Mouse (Mus musculus): Measurements from ENCODE around the gene Mreg.

Mreg gene

DNA sequence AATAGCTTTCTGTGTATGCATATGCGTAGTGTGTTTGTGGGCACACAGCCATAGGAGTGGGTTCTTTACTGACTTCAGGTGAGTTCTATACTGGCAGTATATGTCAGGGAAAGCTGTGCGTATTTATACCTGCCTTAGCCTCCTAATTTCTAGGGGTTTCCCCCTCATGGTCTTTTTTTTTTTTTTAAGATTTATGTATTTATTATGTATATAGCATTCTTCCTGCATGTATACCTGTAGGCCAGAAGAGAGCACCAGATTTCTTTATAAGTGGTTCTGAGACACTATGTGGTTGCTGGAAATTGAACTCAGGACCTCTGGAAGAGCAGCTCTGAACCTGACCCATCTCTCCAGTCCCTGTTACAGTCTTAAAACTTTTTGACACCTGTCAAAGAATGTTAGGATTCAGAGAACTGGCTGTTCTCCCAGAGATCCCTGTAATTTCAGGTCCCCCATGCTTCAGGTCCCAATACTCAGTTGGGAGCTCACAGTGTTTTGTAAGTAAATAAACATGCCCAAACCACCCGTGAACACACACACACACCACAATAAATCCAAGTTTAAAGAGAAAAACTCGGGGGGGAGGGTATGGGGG, 14.9 kb upstream of the Mreg start:
- no peak for DNase-seq

DNA sequence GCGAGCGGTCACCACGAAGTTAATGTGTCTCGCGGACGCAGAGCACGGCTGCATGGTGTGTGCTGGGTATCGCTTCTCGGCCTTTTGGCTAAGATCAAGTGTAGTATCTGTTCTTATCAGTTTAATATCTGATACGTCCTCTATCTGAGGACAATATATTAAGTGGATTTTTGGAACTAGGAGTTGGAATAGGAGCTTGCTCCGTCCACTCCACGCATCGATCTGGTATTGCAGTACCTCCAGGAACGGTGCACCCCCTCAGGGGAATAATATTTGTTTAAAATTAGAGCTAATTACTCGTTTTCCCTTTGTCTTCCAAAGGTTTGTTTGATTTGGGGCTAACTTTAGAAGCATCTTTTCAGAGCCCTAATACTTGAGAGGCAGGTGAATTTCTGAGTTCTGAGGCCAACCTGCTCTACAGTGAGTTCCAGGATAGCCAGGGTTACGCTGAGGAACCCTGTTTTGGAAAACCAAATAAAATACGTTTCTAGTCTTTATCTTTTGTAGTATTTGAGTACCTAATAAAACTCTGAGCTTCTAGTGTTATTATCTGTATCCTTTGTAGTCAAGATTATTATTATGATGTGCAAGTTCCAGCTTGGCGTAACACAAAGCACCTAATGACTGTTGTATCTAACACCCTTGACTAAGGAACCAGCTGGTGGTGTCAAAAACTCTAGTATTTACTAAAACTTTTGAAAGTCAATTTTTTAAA, 14.2 kb upstream of the Mreg start:
- peak; percentile 29 for DNase-seq

DNA sequence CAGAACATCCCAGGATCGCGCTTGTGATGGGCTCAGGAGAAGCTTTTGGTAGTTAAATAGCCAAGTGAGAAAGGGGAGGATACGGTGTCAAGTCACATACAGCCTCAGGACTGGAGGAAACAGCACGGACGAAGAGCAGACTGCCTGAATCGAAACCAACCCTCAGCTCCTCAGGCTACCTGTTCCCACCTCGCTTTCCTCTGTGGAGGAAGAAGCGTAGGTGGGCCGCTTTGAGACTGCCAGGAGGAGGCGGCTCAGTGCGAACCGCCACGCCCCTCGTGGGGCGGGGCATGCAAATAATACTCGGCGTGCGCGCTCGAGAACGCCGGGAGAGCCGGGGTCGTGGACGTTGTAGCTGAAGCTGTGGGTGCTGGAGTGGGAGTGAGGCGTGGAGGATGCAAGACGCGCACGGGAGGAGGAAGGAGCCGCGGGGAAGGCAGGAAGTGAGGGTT, 13.6 kb upstream of the Mreg start:
- peak; percentile 91 for DNase-seq

DNA sequence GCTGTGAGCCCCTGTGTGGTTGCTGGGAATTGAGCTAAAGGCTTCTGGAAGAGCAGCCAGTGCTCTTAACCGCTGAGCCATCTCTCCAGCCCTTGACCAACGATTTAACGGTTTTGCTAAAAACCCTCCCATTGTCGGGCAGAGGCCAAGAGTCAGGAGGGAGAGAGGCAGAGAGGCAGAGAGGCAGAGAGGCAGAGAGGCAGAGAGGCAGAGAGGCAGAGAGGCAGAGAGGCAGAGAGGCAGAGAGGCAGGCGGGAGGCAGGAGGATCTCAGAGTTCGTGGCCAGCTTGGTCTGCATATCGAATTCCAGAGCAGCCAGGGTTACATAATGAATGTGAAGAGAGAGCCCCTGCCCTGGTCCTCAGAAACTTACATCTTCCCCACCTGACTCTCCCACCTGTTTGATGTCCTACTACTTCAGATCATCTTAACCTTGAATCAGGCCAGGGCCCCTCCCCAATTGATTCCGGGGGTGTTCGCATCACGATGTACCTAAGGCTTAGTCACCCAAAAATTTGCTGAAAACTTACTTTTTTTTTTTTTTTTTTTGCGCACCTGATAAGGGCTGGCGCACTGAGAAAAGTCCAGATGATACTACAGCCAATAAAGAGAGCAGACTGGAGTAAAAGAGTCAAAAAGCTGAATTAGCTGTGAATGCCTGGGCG, 13.1 kb upstream of the Mreg start:
- no peak for DNase-seq

DNA sequence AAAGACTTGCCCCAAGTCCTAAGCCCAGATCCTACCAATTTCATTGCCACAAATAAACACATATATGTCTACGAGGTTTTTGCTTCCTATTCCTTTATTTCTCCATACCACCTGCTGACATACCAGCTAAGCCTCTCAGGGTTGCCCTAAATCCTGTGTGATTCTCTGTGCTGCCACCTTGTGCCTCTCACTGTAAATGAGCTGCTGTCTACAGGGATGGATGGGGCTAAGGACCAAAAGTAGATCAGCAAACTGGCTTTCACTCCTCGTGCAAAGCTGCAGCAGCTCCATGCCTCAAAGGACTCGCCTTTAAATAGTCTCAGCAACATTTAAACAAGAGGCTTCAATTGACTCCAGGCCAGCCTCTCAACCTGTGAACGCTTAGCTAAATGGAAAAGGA, 7.9 kb upstream of the Mreg start:
- DNase-seq = peak; percentile 25

DNA sequence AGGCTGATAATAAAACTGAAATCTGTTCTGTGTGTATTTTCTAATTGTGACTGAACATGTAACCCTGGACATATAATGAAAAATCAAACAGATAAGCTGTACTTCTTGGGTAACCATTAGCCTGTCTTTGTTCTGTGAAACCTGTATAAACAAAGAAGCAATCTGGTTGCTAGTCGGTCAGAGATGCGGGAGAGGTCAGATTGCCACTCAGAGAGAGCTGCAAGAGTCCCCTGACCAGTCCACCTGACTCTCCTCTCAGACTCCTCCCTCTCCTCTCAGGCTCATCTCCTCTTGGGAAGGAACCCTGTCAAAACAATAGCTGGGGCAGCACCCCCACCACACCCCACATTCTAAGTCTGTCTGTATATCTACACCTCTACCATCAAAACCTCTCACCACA, 7.0 kb upstream of the Mreg start:
- DNase-seq = no peak

DNA sequence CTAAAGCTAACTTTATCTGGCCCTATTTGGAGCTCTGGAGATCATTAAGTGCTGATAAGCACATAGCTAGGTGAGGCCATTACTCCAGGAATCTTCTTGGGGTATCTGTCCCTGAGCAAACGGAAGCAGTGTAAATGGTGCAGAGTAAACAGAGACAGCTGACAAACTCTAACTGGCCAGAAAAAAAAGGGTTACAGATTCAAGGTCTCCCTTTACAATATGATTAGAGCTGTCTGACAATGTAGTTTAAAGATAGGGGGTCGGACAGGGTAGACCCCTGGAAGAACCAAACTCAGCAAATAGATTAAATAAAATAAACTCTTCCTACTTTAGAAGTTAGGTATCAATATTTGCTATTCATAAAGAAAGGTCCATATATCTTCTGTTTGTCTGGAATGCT, 6.5 kb upstream of the Mreg start:
- no peak for DNase-seq

DNA sequence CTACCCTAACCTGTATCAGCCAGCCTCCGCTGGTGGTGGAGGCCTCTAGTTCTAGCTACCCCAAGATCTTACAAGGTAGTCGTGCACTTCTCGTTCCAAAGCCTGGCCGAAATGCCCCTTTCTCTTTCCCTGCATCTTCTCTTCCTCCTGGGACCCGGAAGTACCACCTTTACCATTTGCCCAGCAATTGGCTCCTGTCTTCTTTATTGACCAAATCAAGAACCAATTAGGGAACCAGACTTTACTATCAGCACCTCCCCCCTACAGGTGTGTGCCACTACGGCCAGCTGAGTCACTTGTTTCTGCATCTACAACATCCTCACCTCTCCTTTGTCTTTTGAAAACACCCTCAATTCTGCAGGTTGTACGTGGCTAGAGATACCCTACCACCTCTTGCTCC, 4.7 kb upstream of the Mreg start:
- no peak for DNase-seq

DNA sequence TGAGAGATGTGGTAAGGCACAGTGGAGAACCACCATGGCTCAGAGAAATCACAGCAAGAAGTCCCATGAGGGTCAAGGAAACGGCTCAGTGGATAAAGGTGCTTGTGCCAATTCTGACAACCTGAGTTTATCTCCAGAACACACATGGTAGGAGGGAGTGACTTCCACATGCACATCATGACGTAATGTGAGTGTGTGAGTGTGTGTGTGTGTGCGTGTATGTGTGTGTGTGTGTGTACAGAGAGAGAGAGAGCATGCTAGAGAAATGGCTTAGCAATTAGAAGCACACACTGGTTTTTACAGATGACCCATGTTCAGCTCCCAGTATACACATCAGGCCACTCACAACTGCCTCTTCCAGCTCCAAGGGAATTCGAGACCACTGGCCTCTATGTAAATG, 3.1 kb upstream of the Mreg start:
- DNase-seq = no peak

DNA sequence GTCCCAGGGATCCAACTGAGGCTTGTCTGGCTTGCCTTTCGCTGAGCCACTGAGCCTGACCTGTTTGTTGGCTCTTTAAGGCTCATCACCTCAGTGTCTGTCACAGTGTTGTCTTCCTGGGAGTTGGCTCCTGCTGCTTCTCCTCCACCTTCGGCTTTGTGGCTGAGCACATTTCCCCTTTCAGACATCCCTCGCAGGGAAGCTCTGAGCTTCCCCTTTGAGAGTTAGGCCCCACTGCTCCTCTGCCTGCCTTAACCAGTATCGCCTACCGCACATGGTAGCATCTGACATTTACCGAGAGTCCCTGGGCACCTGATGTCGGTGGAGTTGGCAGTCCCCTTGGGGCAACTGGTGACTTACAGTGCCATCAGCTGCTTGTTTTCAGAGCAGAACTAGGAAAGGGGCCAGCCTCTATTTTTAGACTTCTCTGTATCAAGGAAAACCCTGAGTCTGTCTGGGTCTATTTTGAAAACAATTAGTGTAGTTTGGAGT, 2.4 kb upstream of the Mreg start:
- DNase-seq = no peak

DNA sequence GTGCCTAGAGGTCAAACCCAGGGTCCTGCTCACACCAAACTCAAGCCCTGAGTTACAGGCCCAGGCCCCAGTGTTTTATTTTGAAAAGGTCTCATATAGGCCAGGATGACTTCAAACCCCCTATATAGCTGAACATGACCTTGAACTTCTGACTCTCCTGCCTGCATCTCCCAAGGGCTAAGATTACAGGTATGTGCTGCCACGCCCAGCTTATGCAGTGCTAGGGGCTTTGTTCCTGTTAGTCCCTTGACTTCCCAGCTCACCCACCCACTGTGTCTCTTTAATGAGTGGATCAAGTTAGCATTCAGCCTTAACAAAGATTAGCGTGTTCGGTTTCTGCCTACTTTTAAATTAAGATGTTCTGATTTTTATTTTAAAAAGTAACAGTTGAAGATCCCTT, 1.8 kb upstream of the Mreg start:
- DNase-seq = no peak

DNA sequence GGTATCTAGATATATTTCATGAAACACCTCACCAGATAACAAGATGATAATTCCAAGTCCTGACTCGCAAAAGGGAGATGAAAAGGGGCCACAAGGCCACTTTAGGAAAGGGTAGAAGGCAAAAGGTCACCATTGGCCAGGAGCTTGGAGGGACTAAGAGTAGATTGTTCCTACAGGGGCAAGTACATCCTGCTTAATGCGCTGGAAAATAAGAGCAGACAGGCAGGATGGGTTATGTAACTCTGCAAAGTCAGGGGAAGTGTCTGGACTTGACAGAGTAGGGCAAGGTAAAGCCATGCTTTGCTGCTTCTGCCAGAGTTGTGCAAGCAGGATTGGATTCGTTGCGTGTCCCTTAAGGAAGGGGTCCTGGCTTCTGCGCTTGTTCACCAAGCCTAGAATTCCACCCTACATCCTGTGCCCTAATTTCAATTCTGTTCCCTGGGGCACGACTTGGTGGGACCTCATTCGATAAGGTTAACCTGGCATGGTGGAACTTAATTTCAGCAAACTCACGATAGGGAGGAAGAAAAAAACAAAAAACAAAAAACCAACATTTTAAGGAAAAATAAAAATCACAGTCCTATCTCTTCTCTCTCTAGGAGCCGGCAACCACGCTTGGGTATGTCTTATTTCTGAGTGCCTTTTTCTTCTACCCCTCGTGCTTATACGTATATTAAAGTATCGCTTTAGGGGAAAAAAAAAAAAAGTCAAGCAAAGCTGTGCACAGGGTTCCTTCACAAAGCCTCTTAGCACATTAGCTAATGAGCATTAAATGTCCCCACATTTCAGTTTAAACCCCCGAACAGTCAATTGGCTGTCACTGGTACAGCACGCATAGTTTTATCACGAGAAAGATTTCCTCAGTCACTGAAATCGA, 1.1 kb downstream of the Mreg start:
- no peak for DNase-seq

DNA sequence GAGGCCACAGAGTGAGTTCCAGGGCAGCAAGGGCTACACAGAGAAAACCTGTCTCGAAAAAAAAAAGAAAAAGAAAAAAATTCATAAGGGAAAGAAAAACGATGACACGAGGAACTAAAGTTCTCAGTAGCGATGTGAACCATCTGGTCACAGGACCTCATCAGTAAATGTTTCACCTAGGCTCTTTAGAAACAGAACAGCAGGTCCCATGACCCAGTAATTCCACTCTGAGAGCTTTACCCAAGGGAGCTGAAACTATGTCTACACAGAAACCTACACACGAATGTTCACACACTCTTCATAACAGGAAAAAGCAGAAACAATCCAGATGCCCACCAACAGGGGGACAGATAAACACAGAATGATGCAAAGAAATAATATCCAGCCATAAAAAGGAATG, 4.0 kb downstream of the Mreg start:
- no peak for DNase-seq

DNA sequence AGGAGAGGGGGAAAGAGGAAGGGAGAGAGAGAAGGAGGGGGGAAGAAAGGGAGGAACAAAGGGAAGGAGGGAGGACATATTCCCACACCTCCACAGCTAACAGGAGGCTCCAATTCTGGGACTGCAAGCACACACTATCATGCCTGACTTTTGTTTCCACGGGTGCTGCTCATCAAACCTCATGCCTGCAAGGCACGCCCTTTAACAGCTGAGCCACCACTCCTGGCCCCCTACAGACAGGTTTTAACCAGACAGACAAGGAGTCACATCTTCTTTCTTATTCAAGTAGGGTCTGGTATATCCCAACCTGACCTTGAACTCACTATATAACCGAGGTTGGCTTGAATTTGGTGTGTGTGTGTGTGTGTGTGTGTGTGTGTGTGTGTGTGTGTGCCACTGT, 7.0 kb downstream of the Mreg start:
- no peak for DNase-seq

DNA sequence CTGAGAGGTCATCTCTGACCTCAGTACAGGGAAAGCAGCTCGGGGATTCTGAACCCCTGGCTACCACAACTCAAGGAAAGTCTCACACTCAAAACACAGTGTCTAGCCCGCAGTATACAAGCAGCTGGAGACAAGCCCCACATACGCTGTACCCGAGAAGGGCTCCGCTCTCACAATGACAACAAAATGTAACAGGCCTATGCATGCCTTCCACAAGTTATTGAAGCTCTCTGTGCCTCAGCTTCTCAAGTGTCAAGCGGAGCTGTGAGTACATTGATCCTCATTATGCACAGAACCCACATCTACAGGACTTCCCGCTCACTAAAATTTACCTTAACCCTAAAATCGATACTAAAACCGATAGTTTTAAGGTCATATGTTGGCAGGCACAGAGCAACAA, 8.9 kb downstream of the Mreg start:
- no peak for DNase-seq

DNA sequence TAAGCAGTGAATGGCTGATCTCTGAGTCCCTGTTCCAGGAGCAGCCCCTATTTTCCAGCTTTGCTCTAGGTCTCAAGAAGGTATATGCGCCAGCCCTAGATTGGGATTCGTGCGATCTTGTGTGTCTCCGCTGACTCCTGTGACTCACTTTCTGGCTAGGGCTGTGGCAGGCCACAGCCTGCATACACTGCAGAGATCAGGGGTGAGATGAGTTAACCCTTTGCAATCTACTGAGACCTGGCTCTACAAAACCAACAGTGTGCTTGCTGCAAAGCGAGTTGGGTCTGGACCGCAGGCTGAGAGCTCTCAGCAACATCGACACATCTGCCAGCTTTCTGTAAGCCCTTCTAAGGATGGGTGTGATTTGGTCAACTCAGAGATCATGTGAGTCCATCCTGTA, 9.4 kb downstream of the Mreg start:
- DNase-seq = no peak

DNA sequence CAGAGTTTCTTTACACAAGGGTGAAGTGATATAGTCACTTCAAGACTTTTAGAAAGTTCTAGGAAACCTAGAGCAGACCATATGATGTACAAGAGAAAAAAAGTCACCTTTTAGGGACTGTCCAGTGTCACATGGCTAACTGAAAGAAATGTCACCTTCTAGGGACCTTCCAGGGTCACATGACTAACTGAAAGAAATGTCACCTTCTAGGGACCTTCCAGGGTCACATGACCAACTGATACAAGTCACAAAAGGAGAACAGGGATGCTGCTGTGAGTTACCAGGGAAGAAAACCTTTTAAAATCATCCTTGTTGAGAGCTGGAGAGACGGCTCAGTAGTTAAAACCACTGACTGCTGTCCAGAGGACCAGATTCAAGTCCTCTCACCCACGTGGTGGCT, 10.0 kb downstream of the Mreg start:
- DNase-seq = no peak

DNA sequence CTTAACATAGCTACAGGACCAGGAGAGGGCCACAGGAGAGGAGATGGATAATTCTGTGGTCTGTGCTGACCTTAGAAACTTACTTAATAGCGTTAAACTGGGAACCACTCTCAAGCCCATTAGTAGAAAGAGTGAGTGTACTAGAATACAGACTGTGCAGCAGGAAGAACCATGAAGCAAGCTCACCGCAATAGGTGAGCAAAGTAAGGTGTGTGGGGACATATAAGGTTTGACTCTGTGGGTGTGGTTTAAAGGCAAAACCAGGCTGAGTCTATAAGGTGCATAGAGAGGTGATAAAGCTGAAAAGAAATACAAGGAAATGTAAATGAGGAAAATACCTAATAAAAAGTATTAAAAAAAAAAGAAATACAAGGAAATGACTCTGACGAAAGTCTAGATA, 11.0 kb downstream of the Mreg start:
- no peak for DNase-seq

DNA sequence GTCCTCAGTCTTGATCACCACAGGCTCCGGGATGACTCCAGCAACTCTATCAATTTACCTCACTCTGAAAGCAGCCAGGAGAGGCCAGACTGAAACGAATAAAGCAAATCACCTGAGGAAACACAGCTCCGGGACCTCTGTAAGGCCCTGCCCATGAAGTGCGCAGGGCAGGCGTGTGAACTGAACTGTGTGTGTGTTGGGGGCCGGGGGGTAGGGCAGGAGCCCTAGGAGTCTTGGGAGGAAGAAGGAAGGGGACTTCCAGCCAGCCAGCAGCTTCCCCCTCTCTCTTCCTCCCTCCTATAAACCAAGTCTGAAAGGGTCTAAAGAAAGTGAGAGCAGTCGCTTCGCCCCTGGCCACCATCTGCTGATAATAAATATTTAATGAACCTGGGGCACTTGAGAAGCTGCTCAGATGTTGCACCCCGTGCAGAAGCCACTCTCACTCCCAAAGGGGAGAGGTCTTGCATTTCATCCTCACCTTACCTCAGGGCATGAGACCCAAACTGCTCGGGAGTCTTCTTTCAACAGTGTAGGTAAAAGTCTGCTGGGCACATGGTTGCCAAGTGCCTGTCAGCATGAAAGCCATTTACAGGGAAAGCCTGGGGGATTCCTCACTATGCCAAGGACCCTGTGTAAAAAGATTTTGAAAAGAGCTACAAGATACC, 13.8 kb downstream of the Mreg start:
- DNase-seq = no peak

DNA sequence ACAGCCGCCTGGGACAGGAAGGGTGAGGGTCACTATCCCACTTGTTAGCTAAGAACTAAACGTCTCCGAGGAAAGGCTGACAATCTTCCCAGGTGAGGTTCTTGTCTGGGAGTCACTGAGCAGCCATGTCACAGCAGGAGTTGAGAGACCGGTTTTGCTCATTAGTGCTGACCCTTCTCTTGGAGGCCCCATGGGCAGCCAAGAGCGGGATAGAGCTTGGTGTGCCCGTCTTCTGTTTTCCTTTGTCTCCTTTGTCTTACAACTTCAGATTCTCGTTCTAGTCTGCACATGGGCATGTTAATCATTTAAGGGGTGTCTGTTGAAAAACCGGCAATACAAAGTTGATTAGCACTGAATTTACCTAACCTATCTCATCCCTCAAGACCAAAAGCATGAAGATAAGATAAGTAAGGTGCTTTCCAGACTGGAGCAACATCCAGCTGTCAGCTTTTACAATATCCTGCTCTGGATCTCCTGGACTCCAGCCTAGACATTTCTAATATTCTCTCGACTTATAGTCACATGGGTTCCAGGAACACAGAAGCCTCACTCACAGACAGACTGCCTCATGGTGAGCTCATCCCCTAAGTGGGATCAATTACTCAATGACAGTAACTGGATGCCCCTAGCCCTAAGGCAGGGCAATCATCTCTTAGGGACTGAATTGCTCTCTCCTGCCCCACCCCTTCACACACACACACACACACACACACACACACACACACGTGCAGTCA, 15.3 kb downstream of the Mreg start:
- DNase-seq = no peak

DNA sequence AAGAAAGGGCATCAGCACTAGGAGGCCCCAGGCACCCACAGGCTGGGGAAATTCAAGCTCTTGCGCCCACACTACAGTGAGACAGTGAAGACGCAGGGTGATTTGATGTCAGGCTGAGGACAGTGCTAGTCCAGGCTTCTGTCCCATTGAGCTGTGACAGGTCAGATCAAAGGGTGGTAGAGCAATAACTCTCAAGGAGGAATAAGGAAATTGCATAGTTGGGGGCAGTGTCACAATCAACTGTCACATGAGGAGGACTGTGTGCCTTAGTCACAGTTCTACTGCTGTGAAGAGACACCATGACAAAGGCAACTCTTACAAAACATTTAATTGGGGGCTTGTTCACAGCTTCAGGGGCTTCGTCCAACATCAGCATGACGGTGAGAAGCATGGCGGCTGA, 16.0 kb downstream of the Mreg start:
- DNase-seq = no peak

DNA sequence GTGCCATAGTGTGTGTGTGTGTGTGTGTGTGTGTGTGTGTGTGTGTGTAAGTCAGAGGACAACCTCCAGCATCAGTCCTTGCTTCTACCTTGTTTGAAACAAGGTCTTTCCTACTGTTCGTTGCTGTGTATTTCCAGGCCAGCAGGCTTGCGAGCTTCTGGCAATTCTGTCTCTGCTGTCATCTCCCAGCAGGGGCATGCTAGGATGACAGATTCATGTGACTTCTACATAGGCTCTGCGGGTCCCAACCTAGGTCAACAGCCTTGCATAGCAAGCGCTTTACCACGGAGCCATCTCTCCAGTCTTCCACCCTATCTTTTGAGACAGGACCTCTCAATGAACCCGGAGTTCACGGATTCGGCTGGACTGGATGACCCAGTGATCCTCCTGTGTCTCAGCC, 20.7 kb downstream of the Mreg start:
- no peak for DNase-seq

Measured in thymus, postnatal 4 days (tissue).